Mouse (Mus musculus) C2C12 (cell line): ENCODE data around the gene Trpm8.

Source experiments
- CEBPB ChIP-seq: IDR thresholded peaks from one replicate; pipeline ENCODE4 v1.6.1; 2011; ENCODE audit warnings: low read depth, mild to moderate bottlenecking, control low read depth, moderate library complexity
- CTCF ChIP-seq: IDR thresholded peaks from one replicate; pipeline ENCODE4 v1.5.1; 2011; ENCODE audit not compliant: control insufficient read depth, insufficient read depth, insufficient read length
- MAX ChIP-seq: IDR thresholded peaks from one replicate; pipeline ENCODE4 v1.6.1; 2011; ENCODE audit warnings: mild to moderate bottlenecking, control low read depth
- MYOD1 ChIP-seq: IDR thresholded peaks from one replicate; pipeline ENCODE4 v1.6.1; 2011; ENCODE audit warnings: low read depth; ENCODE audit not compliant: control insufficient read depth, insufficient read length
- USF1 ChIP-seq: IDR thresholded peaks from one replicate; pipeline ENCODE4 v1.6.1; 2011; ENCODE audit warnings: low read depth, mild to moderate bottlenecking, control low read depth, moderate library complexity

GRCm38 (mm10) chr1:88296171-88296920 lies 18.9 kb downstream of the Trpm8 start:
- TF ChIP-seq CEBPB (no peak), CTCF (no peak), MAX (no peak), MYOD1 (no peak), USF1 (no peak)
